Mouse (Mus musculus) adrenal gland, adult 2 months (tissue): ENCODE measurements around the gene Pcdh7. TPM values are rescaled to one million over a fixed set of nuclear protein-coding genes. Genes with fewer than 3 reads are reported as not detected.

Source experiments
- DNase-seq: peaks from one replicate; pipeline ENCODE4 v3.0.0; 2021
- polyA plus RNA-seq: library from polyadenylated mRNA; depleted of rRNA; stranded (reverse); fragments of >200 nt; gene quantifications from 2 replicates; pipeline ENCODE4 v1.2.3, GENCODE M21; 2012
- total RNA-seq, 2 experiments: library from RNA; stranded (reverse); gene quantifications; 2 replicates each; pipeline ENCODE4 v1.2.3; 2021

Gene Pcdh7
- total and polyA plus RNA-seq, 3 experiments = 1.1 to 2.6 (median 1.4) TPM

DNA sequence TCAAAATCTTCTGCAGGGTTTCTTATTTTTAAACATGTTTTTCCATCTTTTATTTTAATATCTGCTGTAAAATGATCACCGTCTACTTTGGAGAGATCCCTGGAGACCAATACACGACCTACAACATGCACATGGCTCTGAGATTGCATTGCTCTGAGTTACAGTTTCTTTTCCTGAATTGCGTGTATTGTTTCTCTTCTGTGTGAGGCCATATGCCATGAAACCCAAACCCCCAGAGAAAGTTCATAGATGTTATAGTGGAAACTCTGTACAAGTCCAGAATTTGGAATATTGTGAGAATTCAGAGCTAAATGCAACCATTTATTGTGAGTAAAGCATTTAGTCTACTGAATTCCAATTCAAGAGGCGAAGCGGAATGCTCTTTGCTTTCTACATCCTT, 203.4 kb downstream of the Pcdh7 start:
- no peak for DNase-seq

DNA sequence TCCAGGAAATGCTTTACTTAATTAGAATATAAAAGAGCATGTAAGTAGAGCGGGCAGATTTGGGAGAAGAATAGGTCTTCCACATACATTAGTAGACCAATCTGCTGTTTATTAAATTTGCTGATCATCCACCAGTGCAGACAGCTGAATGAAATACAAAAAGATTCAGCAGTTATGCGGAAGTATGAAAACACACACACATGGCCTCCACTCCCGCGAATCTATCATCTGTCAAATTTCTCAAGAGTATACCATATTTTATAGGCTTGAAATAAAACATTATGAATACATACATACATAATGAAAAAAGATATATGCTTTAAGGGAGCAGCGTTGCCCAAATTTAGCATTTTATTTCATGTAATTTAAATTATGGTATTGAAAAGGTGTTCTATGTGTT, 213.6 kb downstream of the Pcdh7 start:
- DNase-seq = no peak

DNA sequence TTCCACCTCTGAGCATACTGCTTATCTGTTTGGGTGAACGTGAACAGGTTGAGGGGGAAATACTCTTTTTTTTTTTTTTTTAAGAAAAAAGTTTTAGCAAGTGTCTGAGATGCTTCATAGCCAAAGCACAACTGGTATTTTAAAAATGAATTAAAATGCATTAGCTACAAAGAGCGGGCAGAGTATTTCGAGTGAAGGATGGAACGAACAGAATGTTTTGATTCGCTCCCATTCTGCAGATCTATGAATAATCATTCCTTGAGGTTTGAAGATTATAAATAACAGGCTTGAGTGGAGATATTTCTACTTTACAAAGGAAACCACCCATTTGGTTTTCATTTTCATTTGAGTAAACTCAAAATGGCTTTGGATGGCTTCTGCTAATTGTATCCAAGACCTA, 214.0 kb downstream of the Pcdh7 start:
- no peak for DNase-seq

- no peak for DNase-seq
These were observed 216.9 kb downstream of the Pcdh7 start for GRCm38 (mm10) chr5:57934666-57935065.

DNA sequence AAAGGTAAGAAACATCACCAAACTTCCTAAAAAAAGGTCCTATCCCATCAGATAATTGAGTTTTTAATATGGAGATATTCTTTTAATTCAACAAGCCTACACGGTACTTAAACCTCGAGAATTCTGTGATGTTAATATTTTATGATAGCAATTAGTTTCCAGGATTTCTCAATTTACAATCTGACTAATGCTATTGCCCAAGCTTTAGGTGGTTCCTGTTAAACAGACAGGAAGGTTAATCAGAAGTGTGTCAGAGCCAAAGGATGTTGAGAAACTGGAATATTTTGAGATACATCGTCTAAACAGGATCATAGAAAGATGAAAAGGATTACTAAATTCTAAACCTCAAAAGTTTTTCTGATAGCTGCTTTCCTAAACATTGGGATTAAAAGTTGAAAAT, 222.7 kb downstream of the Pcdh7 start:
- DNase-seq = no peak

DNA sequence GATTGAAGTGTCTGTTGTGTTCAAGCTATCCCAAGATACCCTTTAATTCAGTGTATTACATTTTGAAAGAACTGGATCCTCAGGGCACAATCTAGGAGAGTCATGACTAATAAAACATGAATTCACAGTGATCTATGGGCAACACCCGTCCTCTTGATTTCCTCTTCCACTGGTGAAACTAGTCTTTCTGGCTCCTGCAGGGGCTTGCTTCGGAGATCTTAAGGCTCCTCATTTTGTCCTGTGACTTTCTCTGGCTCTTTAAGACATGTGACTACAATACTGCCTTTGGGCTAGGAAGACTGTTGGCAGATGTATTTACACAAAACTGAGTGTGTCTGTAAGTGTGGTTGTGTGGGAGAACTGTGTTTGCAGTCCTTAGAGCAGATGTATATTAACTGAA, 225.4 kb downstream of the Pcdh7 start:
- DNase-seq = no peak

DNA sequence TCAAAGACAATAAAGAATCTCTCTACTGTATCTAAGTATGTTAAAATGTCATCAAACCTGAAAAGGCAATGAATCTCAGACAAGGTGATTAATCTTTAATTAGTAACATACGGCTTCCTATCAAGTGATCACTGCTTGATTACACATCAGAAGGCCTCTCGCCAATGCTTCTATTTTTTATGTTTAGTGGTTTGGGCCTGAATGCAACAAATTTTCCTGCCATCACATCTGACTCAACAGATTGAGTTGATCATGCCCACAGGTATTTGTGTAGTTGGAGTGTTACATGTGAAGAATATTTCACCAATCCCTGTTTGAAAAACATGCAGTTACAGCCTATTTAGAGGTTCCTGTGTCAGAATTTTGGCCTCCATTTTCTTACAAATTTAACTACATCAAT, 225.8 kb downstream of the Pcdh7 start:
- no peak for DNase-seq

- DNase-seq = no peak
These were observed 227.7 kb downstream of the Pcdh7 start for GRCm38 (mm10) chr5:57945419-57945818.

- no peak for DNase-seq
These were observed 241.6 kb downstream of the Pcdh7 start for GRCm38 (mm10) chr5:57959317-57959716.

DNA sequence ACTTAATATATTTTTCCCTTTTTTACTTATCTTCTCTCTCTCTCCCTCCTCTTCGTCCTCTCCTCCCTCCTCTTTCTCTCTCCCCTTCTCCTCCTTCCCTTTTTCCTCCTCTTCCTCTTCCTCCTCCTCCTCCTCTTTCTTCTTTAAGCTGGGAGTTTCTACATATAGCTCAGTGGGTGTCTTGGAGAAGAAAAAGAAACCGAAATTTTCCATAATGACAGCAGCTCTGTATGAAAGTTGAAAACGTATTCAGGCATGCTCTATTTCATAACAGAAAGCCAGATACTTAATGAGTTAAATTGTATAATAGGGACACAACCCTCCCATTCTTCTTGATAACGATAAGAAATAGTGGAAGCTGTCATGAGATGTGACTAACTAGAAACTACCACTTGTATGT, 246.0 kb downstream of the Pcdh7 start:
- DNase-seq = no peak

GRCm38 (mm10) chr5:57964201-57964600, 246.4 kb downstream of the Pcdh7 start:
- no peak for DNase-seq

GRCm38 (mm10) chr5:57993584-57993983, 275.8 kb downstream of the Pcdh7 start:
- DNase-seq = no peak

DNA sequence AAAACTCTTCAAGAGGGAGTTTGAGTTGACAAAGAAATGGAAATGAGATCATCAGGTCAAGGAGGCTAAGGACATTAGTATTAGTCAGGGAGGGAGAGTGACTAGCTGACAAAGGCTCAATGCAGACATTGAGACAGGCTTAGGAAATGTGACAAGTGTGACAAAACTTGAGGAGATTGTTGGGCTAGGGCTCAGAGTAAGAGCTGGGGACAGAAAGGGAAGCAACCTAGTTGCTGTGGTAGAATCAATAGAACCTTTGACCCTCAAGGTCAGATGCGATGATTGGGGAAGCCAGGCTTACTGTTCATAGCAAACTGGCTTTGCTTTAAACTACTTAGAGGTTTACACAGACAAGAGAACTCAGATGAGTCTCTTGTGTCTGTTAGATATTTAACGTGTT, 303.6 kb downstream of the Pcdh7 start:
- DNase-seq = no peak

DNA sequence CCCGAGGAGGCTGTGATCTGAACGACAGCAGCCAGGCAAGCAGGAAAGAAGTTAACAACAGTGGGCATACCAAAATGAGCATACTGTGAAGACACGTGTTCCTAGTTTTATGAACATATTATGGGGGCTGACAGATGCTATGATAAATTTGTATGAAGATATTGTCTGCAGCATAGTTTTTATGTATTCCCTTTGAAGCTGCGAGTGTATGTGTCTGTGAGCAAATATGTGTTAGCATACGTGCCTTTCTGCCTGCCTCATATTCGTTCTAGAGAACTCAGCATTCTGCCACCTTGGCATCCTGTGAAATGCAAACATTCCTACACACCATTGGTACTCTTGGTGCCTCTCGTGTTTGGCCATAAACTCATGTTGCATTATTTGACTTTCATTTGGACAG, 307.4 kb downstream of the Pcdh7 start:
- no peak for DNase-seq

- no peak for DNase-seq
These were observed 308.0 kb downstream of the Pcdh7 start for GRCm38 (mm10) chr5:58025759-58026158.

- DNase-seq = no peak
These were observed 322.1 kb downstream of the Pcdh7 start for GRCm38 (mm10) chr5:58039875-58040274.

- no peak for DNase-seq
These were observed 326.4 kb downstream of the Pcdh7 start for GRCm38 (mm10) chr5:58044216-58044615.

DNA sequence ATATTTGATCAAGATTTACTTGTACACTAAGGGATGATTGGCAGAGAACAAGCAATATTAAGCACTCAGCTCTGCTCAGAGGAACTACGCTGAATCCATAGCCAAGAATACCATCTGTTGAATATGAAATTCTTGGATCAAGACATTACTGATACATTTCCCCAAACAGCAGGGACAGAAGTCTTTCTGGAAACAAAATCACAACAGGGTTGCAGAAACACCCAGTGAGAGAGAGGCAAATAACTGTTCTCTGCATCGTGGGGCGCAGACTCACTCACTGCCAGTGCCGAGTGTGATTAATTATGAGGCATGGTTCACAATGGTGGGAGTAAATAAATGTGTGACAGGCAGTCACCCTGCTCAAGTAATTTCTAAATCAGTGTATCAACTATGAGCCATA, 363.3 kb downstream of the Pcdh7 start:
- no peak for DNase-seq

- no peak for DNase-seq
These were observed 364.5 kb downstream of the Pcdh7 start for GRCm38 (mm10) chr5:58082230-58082629.

- DNase-seq = no peak
These were observed 365.3 kb downstream of the Pcdh7 start for GRCm38 (mm10) chr5:58083056-58083455.

GRCm38 (mm10) chr5:58083972-58084371, 366.2 kb downstream of the Pcdh7 start:
- DNase-seq = no peak

GRCm38 (mm10) chr5:58108665-58109364, 391.0 kb downstream of the Pcdh7 start:
- DNase-seq = no peak

DNA sequence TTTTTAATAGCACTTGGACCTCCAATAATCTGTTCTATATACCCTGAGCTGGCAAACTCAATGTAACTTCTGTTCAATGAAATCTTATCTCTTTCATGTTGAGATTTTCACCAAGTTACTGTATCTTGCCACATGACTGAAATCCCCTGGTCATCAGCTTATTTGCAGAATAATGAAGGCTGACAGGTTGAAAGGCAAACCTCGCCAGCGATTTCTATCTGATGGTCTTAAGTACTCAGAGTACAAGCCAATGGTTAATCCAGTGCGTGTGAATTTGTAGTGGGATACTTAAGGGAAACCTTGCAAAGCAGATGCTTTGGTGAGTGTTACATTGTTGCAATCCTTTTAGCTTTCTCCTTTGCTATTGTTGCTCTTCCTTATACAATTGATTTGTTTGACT, 398.3 kb downstream of the Pcdh7 start:
- DNase-seq = no peak

DNA sequence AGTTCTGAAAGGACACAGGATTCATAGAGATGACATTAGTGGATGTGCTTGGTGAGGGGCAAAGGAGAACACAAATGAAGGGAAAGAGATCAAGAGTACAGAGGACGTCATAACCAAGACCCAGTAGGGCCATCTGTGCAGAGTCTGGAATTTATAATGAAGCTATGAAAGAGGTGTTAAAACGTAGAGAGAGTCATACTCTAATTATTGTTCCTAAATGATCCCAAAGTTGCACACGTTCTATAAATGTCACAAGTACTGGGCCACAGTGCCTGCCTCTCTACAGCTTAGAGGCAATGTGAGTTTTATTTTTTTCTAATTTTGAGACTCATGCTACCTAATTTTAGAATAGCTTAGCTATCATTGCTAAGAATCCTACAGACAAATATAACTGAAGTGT, 400.1 kb downstream of the Pcdh7 start:
- no peak for DNase-seq
